Mouse (Mus musculus) hindbrain, embryonic 13.5 days (tissue): ENCODE results near the gene Gm7298. TPM values are rescaled to one million over a fixed set of nuclear protein-coding genes. Genes with fewer than 3 reads are reported as not detected.
"Not testable (repeated sequence)": the region's sequence is repeated elsewhere in the genome, so short reads cannot be mapped to it uniquely, and the experiment has no call there.

Experiments
- ATAC-seq: fragments of 200-750 bp; cut with Nextera tagmentation; 2 replicates; pipeline ENCODE4 v1.8.0; 2017; ENCODE audit warnings: moderate TSS enrichment; ENCODE audit not compliant: low FRiP score
- H3K27ac ChIP-seq: fragments of 300-500 bp; sonication (generic); 2 replicates; pipeline ENCODE4 v1.5.1; 2015; ENCODE audit warnings: inconsistent platforms, mild to moderate bottlenecking, moderate library complexity
- H3K27me3 ChIP-seq: fragments of 300-500 bp; sonication (generic); 2 replicates; pipeline ENCODE4 v1.6.1; 2015; ENCODE audit warnings: mild to moderate bottlenecking, inconsistent platforms
- H3K36me3 ChIP-seq: fragments of 300-500 bp; sonication (generic); 2 replicates; pipeline ENCODE4 v1.6.1; 2015; ENCODE audit warnings: mild to moderate bottlenecking, inconsistent platforms
- H3K4me1 ChIP-seq: fragments of 300-500 bp; sonication (generic); replicated peaks from 2 replicates; pipeline ENCODE4 v1.6.1; 2015; ENCODE audit warnings: inconsistent platforms
- H3K4me2 ChIP-seq: fragments of 300-500 bp; sonication (generic); 2 replicates; pipeline ENCODE4 v1.6.1; 2015; ENCODE audit warnings: inconsistent platforms, mild to moderate bottlenecking, moderate library complexity
- H3K4me3 ChIP-seq: fragments of 300-500 bp; sonication (generic); 2 replicates; pipeline ENCODE4 v1.5.1; 2015; ENCODE audit warnings: mild to moderate bottlenecking, inconsistent platforms
- H3K9ac ChIP-seq: fragments of 300-500 bp; sonication (generic); 2 replicates; pipeline ENCODE4 v1.6.1; 2015; ENCODE audit warnings: mild to moderate bottlenecking, inconsistent platforms
- H3K9me3 ChIP-seq: fragments of 300-500 bp; sonication (generic); 2 replicates; pipeline ENCODE4 v1.6.1; 2016; ENCODE audit warnings: inconsistent platforms
- WGBS: fragments of 180-500 bp; shearing (Covaris S2); methylation state at CpG from one replicate; pipeline ENCODE4 v1.1.7; 2015; 5-methylcytosine and 5-hydroxymethylcytosine counted together
- polyA plus RNA-seq: library from polyadenylated mRNA; unstranded; fragments of >200 nt; fragmentation: Nextera tagmentation; extraction: Ambion mirVana; gene quantifications from 2 replicates; pipeline ENCODE4 v1.2.1, GENCODE M21; 2015

The Gm7298 gene
- polyA plus RNA-seq, result not detected in 2 replicates

GRCm38 (mm10) chr6:121732632-121733031 lies at the start of gene Gm7298:
Gene Gm7298 (plus strand): TSS chr6:121732932.
- WGBS, result 77% methylated on average over 3 of the region's 3 CpGs
- H3K27ac ChIP-seq, result no peak within 1 kb of the TSS
- ATAC-seq, result no peak
- H3K9me3 ChIP-seq, result no peaks in the 10 kb centered on the region
- H3K9ac ChIP-seq, result no peak within 1 kb of the TSS
- H3K36me3 ChIP-seq, result no peaks in the 10 kb centered on the region
- no peak within 1 kb of the TSS for H3K4me3 ChIP-seq
- no peaks in the 10 kb centered on the region for H3K4me1 ChIP-seq
- H3K4me2 ChIP-seq, result no peak within 1 kb of the TSS
- H3K27me3 ChIP-seq, result no peaks in the 10 kb centered on the region

DNA sequence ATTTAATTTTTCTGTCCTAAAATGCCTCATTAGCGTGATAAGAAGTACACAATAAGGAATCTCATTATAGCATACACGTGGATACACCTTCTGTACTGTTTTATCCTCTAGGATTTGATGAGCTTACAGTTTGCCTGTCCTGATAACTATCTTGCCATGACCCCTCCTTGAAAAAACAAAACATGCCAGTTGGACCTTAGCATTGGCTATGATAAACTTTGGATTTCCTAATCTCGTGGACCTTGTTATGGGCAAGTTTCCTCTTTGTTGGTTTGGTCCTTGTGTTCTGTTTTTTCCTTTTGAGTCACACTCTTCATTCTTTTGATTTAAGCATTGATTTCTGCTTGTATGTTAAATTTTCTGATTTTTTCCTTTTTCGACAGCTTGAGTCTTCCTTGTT lies 95.3 kb downstream of the Gm7298 start:
- WGBS, result 82% methylated on average over 4 of the region's 4 CpGs

DNA sequence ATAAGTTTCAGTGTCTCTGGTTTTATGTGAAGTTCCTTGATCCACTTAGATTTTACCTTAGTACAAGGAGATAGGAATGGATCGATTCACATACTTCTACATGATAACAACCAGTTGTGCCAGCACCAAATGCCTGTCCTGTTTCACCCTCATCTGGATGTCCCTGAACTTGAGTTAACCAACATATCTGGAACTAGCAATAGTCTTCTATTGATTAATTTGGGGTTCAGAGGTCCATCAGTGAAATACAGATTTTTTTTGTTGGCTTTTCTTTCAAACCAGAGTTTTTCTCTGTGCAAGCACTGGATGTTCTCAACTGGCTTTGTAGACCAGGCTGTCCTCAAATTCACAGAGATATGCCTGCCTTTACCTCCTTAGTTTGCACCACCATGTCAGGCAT lies 103.6 kb downstream of the Gm7298 start:
- H3K27me3 ChIP-seq, result no peaks in the 10 kb centered on the region
- no peak for ATAC-seq
- H3K4me1 ChIP-seq, result no peaks in the 10 kb centered on the region
- peaks cover 6% of the 10 kb centered on the region; the same call in 1 of the 2 replicates for H3K9me3 ChIP-seq
- H3K4me2 ChIP-seq, result no peak overlapping the region
- no peak overlapping the region for H3K9ac ChIP-seq
- no peak overlapping the region for H3K4me3 ChIP-seq
- WGBS, result 92% methylated on average over 1 of the region's 1 CpGs
- no peak overlapping the region for H3K27ac ChIP-seq
- H3K36me3 ChIP-seq, result no peaks in the 10 kb centered on the region

More for the DNA sequence above, 95.3 kb downstream of the Gm7298 start:
- Histone ChIP-seq H3K4me1 (no peaks in the 10 kb centered on the region), H3K27me3 (no peaks in the 10 kb centered on the region), H3K4me2 (no peak overlapping the region), H3K9me3 (no peaks in the 10 kb centered on the region), H3K9ac (no peak overlapping the region), H3K36me3 (no peaks in the 10 kb centered on the region), H3K27ac (no peak overlapping the region), H3K4me3 (no peak overlapping the region)
- no peak for ATAC-seq

GRCm38 (mm10) chr6:121838271-121838670 lies 105.5 kb downstream of the Gm7298 start, which contains the start of gene Mug1:
Gene Mug1 (plus strand): TSS chr6:121838541.
- H3K9ac ChIP-seq, H3K4me1 ChIP-seq, H3K27ac ChIP-seq, ATAC-seq, H3K4me2 ChIP-seq, H3K36me3 ChIP-seq, H3K27me3 ChIP-seq, H3K4me3 ChIP-seq, H3K9me3 ChIP-seq: not testable (repeated sequence)
- WGBS, result 87% methylated on average over 4 of the region's 4 CpGs

Other genes starting within 250 kb of the Gm7298 start
- 8.2 and 9.8 TPM in 2 replicates for gene A2m, start 97.6 kb upstream of the Gm7298 start, polyA plus RNA-seq
- not detected in 2 replicates for gene Mug1, start 105.6 kb downstream of the Gm7298 start, polyA plus RNA-seq